Mouse (Mus musculus) mesoderm, embryonic 11.5 days (tissue): ENCODE data around the gene Cdh16.

Experiments used
- DNase-seq: peaks from one replicate; pipeline ENCODE4 v3.0.0-alpha.2; 2012; ENCODE audit warnings: low read depth, low spot score

Gene Cdh16

GRCm38 (mm10) chr8:104613119-104613518 lies 11.1 kb downstream of the Cdh16 start:
- DNase-seq = no peak

- DNase-seq = no peak
Measured at GRCm38 (mm10) chr8:104611613-104612012, 12.6 kb downstream of the Cdh16 start.

GRCm38 (mm10) chr8:104610185-104610766 lies 13.9 kb downstream of the Cdh16 start:
- no peak for DNase-seq

- no peak for DNase-seq
Measured at GRCm38 (mm10) chr8:104609222-104609621, 15.0 kb downstream of the Cdh16 start.

GRCm38 (mm10) chr8:104607944-104608343 lies 16.3 kb downstream of the Cdh16 start:
- DNase-seq = no peak

- DNase-seq = no peak
Measured at GRCm38 (mm10) chr8:104606329-104606728, 17.9 kb downstream of the Cdh16 start.

- no peak for DNase-seq
Measured at GRCm38 (mm10) chr8:104603245-104603593, 21.0 kb downstream of the Cdh16 start.

GRCm38 (mm10) chr8:104602468-104603244 lies 21.5 kb downstream of the Cdh16 start:
- peak; percentile 94 for DNase-seq

- DNase-seq = no peak
Measured at GRCm38 (mm10) chr8:104601941-104602371, 22.2 kb downstream of the Cdh16 start.

GRCm38 (mm10) chr8:104601386-104601785 lies 22.8 kb downstream of the Cdh16 start:
- DNase-seq = no peak

GRCm38 (mm10) chr8:104598496-104598895 lies 25.7 kb downstream of the Cdh16 start:
- DNase-seq = no peak

- no peak for DNase-seq
Measured at GRCm38 (mm10) chr8:104597656-104598055, 26.5 kb downstream of the Cdh16 start.

- DNase-seq = no peak
Measured at GRCm38 (mm10) chr8:104595773-104596536, 28.2 kb downstream of the Cdh16 start.

GRCm38 (mm10) chr8:104594611-104595362 lies 29.4 kb downstream of the Cdh16 start:
- no peak for DNase-seq

GRCm38 (mm10) chr8:104593536-104594325 lies 30.5 kb downstream of the Cdh16 start:
- DNase-seq = no peak

- DNase-seq = no peak
Measured at GRCm38 (mm10) chr8:104592566-104592965, 31.6 kb downstream of the Cdh16 start.

GRCm38 (mm10) chr8:104591856-104592255 lies 32.3 kb downstream of the Cdh16 start:
- DNase-seq = no peak

GRCm38 (mm10) chr8:104591133-104591834 lies 32.9 kb downstream of the Cdh16 start, which contains the start of gene Pdp2:
TSS of gene Pdp2 (plus strand) at chr8:104591451.
- peak; percentile 94 for DNase-seq

- no peak for DNase-seq
Measured at GRCm38 (mm10) chr8:104590284-104590683, 33.9 kb downstream of the Cdh16 start.

GRCm38 (mm10) chr8:104584522-104584921 lies 39.7 kb downstream of the Cdh16 start:
- DNase-seq = no peak
